Mouse (Mus musculus) lung, postnatal 4 days (tissue): ENCODE measurements around the gene Degs2.

Experiments
- DNase-seq, 2 experiments: peaks; one replicate each; pipeline ENCODE4 v3.0.0; 2021

Degs2 gene

GRCm38 (mm10) chr12:108651053-108651660 is 51.0 kb downstream of the Degs2 start:
- DNase-seq: peak; percentile 51 to 56

GRCm38 (mm10) chr12:108647784-108648183 is 54.3 kb downstream of the Degs2 start:
- DNase-seq: no peak

GRCm38 (mm10) chr12:108646234-108646633 is 55.9 kb downstream of the Degs2 start:
- no peak for DNase-seq

GRCm38 (mm10) chr12:108642019-108642418 is 60.1 kb downstream of the Degs2 start:
- no peak for DNase-seq

- DNase-seq: peak in 1 of 2 experiments; percentile 50
These were observed 63.0 kb downstream of the Degs2 start for GRCm38 (mm10) chr12:108639126-108639525.

- no peak for DNase-seq
These were observed 64.7 kb downstream of the Degs2 start for GRCm38 (mm10) chr12:108637440-108637839.

GRCm38 (mm10) chr12:108635501-108635900 is 66.6 kb downstream of the Degs2 start:
- peak in 1 of 2 experiments; percentile 27 for DNase-seq

GRCm38 (mm10) chr12:108634031-108634430 is 68.1 kb downstream of the Degs2 start:
- DNase-seq: no peak

GRCm38 (mm10) chr12:108632501-108632900 is 69.6 kb downstream of the Degs2 start:
- no peak for DNase-seq

GRCm38 (mm10) chr12:108630741-108631688 is 71.1 kb downstream of the Degs2 start:
- DNase-seq: peak; percentile 30 to 35

GRCm38 (mm10) chr12:108629556-108629955 is 72.6 kb downstream of the Degs2 start:
- no peak for DNase-seq
